Mouse (Mus musculus) stomach, postnatal 0 days (tissue): ENCODE data around the gene Polr3b.

Experiments used
- CTCF ChIP-seq: IDR thresholded peaks from 2 replicates; pipeline ENCODE4 v1.5.1; 2016; ENCODE audit warnings: antibody characterized with exemption, low read depth, mild to moderate bottlenecking, moderate library complexity
- EP300 ChIP-seq: optimal IDR thresholded peaks from 2 replicates; pipeline ENCODE3; 2016; ENCODE audit warnings: antibody characterized with exemption

- TF ChIP-seq EP300 (no peak), CTCF (no peak)
These were observed 48.2 kb upstream of the Polr3b start for GRCm38 (mm10) chr10:84573671-84574420.
